Mouse (Mus musculus) ES-E14 (cell line): ENCODE data around the gene Ano10. TPM values are rescaled to one million over a fixed set of nuclear protein-coding genes. Genes with fewer than 3 reads are reported as not detected.

Experiments
- DNase-seq: peaks from one replicate; pipeline ENCODE4 v3.0.0-alpha.2; 2013; ENCODE audit warnings: low read depth, low spot score
- H3K27ac ChIP-seq: 2 replicates; pipeline ENCODE4 v1.5.1; 2012; ENCODE audit warnings: low read depth, mild to moderate bottlenecking, low read length, moderate library complexity, mixed read lengths; ENCODE audit not compliant: poor library complexity, insufficient read depth, severe bottlenecking
- H3K36me3 ChIP-seq: 2 replicates; pipeline ENCODE4 v1.6.1; 2012; ENCODE audit warnings: mild to moderate bottlenecking, low read length, moderate library complexity, mixed read lengths; ENCODE audit not compliant: control insufficient read depth, poor library complexity, insufficient read depth, severe bottlenecking
- H3K4me1 ChIP-seq, 2 experiments: fragments of 150-350 bp in 1 of 2; sonication (generic) in 1 of 2; 2 replicates each; pipeline ENCODE4 v1.6.1; 2012; ENCODE audit warnings: low read length in 2 of 2, mild to moderate bottlenecking in 1 of 2, mixed read lengths in 1 of 2; ENCODE audit not compliant: control insufficient read depth in 2 of 2, insufficient read depth in 2 of 2, poor library complexity in 1 of 2
- H3K4me3 ChIP-seq, 2 experiments: fragments of 150-350 bp in 1 of 2; sonication (generic) in 1 of 2; 2 replicates each; pipeline ENCODE4 v1.5.1; 2012; ENCODE audit warnings: low read length in 2 of 2, low read depth in 1 of 2, mild to moderate bottlenecking in 1 of 2, mixed read lengths in 1 of 2; ENCODE audit not compliant: insufficient read depth in 1 of 2, poor library complexity in 1 of 2, severe bottlenecking in 1 of 2
- H3K9ac ChIP-seq: 2 replicates; pipeline ENCODE4 v1.6.1; 2012; ENCODE audit warnings: low read depth, mild to moderate bottlenecking, low read length, mixed read lengths; ENCODE audit not compliant: poor library complexity, insufficient read depth, severe bottlenecking
- H3K9me3 ChIP-seq: fragments of 150-350 bp; sonication (generic); 2 replicates; pipeline ENCODE4 v1.6.1; 2012; ENCODE audit warnings: low read depth, mild to moderate bottlenecking, low read length; ENCODE audit not compliant: control insufficient read depth, insufficient read depth
- CHD2 ChIP-seq: IDR thresholded peaks from 2 replicates; pipeline ENCODE4 v1.6.1; 2014; ENCODE audit warnings: mild to moderate bottlenecking, low read depth, low read length, inconsistent platforms
- HCFC1 ChIP-seq: IDR thresholded peaks from 2 replicates; pipeline ENCODE4 v1.6.1; 2012; ENCODE audit warnings: low read length, inconsistent platforms, borderline replicate concordance; ENCODE audit not compliant: insufficient read depth
- MAFK ChIP-seq: IDR thresholded peaks from 2 replicates; pipeline ENCODE4 v1.6.1; 2014; ENCODE audit warnings: mild to moderate bottlenecking, low read depth, low read length, inconsistent platforms; ENCODE audit not compliant: insufficient read depth
- ZC3H11A ChIP-seq: IDR thresholded peaks from 2 replicates; pipeline ENCODE4 v1.6.1; 2012; ENCODE audit warnings: low read depth, mild to moderate bottlenecking, inconsistent platforms, low read length, borderline replicate concordance
- ZNF384 ChIP-seq: IDR thresholded peaks from 2 replicates; pipeline ENCODE4 v1.6.1; 2012; ENCODE audit warnings: low read depth, low read length, inconsistent platforms
- in situ Hi-C, 2 experiments: fragments of 600-800 bp; cut with MboI; formaldehyde crosslinking; loops; one replicate each; pipeline ENCODE4 v1.15.1; 2025; ENCODE audit warnings: low sequenced_read_pairs in 2 of 2, inconsistent platforms in 1 of 2; ENCODE audit not compliant: unreplicated experiment in 2 of 2
- total RNA-seq: library from RNA; depleted of rRNA; stranded (reverse); fragments of 300-350 nt; gene quantifications from 2 replicates; pipeline ENCODE4 v1.2.3, GENCODE M21; 2012

The Ano10 gene
- total RNA-seq, 1 experiment, result 13.7 TPM

DNA sequence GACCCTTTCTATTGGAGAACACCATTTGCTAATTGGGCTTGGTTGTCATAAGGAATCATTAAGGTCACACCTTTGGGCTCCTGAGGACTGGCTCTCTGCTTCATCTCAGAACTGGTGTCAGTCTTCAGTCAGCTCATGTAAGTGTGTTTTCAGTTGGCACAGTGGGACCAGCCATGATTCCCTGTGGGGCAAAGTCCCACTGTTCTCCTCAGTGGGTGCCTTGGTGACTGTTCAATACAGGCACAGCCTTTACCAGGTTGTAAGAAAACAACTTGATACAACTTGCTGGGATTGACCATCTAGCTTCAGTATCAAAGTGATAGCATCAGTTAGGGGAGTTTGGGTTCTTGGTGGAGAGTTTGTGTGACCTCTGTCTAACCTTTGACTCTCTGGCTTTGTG lies 148.5 kb downstream of the Ano10 start:
- H3K9ac ChIP-seq, result no peak overlapping the region
- no peak overlapping the region for H3K27ac ChIP-seq
- in situ Hi-C loops, result no loop called here
- no peak for DNase-seq
- H3K36me3 ChIP-seq, result peaks cover 2% of the 10 kb centered on the region; the same call in 1 of the 2 replicates
- H3K9me3 ChIP-seq, result no peaks in the 10 kb centered on the region
- H3K4me1 ChIP-seq, result peaks cover 0 to 5% of the 10 kb centered on the region in 2 experiments; a peak in 2 of 4 replicates
- H3K4me3 ChIP-seq, result no peak overlapping the region
- TF ChIP-seq HCFC1 (no peak), ZC3H11A (no peak), CHD2 (no peak), MAFK (no peak), ZNF384 (no peak)

DNA sequence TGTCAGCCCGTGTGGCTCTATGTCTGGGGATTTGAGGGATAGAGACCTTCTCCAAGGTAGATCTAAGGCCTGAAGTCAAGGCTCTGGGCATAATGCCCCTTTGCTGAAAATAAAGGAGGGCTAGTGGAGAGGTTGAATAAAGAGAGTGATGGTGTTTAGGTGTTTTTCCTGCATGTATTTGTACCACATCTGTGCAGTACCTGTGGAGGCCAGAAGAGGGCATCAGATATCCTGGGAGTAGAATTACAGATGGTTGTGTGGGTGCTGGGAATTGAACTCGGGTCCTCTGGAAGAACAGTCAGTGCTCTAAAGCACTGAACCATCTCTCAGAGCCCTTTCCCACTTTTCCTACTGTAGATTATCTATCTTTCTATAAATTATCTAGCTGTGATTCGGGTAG lies 149.4 kb downstream of the Ano10 start:
- H3K9ac ChIP-seq, result no peak overlapping the region
- TF ChIP-seq CHD2, result no peak
- no peak for TF ChIP-seq HCFC1
- TF ChIP-seq MAFK, result no peak
- TF ChIP-seq ZNF384, result no peak
- TF ChIP-seq ZC3H11A, result no peak
- DNase-seq, result no peak
- no peak overlapping the region for H3K27ac ChIP-seq
- H3K4me3 ChIP-seq, result no peak overlapping the region
- peaks cover 0 to 5% of the 10 kb centered on the region in 2 experiments; a peak in 2 of 4 replicates for H3K4me1 ChIP-seq
- in situ Hi-C loops, result no loop called here
- no peaks in the 10 kb centered on the region for H3K9me3 ChIP-seq
- peaks cover 2% of the 10 kb centered on the region; the same call in 1 of the 2 replicates for H3K36me3 ChIP-seq

DNA sequence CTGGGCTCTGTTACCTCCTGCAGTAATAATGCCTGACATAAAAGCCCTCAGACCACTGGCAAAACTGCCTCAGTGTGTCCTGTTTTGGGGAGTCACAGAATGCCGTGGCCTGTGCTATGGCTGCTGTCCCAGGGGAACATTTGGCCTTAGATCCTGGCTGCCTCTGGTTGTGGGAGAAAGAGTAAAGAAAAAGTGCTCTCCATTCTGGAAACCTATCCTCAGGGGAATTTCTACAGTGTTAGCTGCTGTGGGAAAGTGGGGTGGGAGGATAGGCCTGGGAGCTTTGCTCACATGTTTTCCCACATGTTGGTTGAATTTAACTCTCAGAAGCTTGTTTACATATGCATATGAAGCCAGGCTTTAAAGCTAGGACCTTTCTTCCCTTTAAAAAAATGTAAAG lies 151.0 kb downstream of the Ano10 start:
- in situ Hi-C loops, result no loop called here
- Histone ChIP-seq H3K4me3 (no peak overlapping the region), H3K9me3 (no peaks in the 10 kb centered on the region), H3K27ac (no peak overlapping the region), H3K4me1 (peaks cover 0 to 5% of the 10 kb centered on the region in 2 experiments; a peak in 2 of 4 replicates), H3K9ac (no peak overlapping the region), H3K36me3 (peaks cover 2% of the 10 kb centered on the region; the same call in 1 of the 2 replicates)
- no peak for DNase-seq
- TF ChIP-seq ZNF384, result no peak
- TF ChIP-seq MAFK, result no peak
- TF ChIP-seq HCFC1, result no peak
- no peak for TF ChIP-seq CHD2
- TF ChIP-seq ZC3H11A, result no peak

DNA sequence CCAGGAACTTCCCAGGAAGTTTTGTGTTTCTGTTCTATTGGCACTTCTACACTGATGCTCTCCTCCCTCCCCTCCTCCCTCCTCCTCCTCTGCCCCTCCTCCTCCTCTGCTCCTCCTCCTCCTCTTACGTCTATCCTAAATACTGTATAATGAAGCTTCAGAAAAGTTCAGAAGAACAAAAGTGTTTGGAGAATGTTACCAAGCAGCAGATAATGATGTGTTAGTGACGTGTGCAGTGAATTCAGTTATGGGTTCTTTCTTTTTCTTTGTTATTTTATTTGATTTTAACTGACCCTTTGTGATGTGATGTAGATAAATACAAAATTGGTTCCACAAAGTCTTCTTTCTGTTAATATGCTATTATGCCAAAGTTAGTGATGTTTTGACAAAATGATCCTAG lies 155.0 kb downstream of the Ano10 start:
- in situ Hi-C loops, result no loop called here
- H3K4me3 ChIP-seq, result no peak overlapping the region
- H3K4me1 ChIP-seq, result no peaks in the 10 kb centered on the region
- TF ChIP-seq HCFC1 (no peak), ZNF384 (no peak), CHD2 (no peak), ZC3H11A (no peak), MAFK (no peak)
- DNase-seq, result no peak
- no peak overlapping the region for H3K9ac ChIP-seq
- H3K36me3 ChIP-seq, result no peaks in the 10 kb centered on the region
- H3K9me3 ChIP-seq, result no peaks in the 10 kb centered on the region
- no peak overlapping the region for H3K27ac ChIP-seq

DNA sequence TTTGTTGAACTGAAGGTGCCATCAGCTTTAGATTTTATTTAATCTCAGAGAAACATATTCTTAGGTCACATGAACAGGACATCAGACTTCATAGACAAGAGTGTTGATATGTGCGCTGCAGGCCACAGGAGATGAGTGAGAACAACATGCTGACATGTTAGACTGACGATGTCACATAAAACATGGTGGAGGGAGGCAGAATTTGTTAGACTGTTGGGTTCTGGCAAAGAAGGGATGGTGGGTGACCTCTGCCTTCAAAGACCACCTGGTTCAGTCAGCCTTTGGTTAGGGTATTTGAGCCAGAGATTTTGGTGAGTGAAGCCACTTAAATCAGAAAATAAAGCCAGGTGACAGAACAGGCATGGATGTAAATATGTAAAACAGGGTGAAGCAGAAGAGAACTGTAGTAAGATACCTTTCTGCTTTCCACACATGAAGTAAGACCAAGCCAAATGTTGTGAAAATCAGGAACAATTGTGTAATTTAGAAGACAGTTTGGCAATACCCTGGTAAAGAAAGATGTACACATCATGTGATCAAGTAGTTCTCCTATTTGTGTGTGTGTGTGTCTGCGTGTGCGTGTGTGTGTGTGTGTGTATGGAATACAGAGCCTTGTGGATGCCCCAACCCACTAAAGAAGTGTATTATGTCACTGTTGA lies 155.7 kb downstream of the Ano10 start:
- no peak for DNase-seq
- in situ Hi-C loops, result no loop called here
- no peak for TF ChIP-seq HCFC1
- no peak for TF ChIP-seq ZC3H11A
- TF ChIP-seq ZNF384, result no peak
- TF ChIP-seq CHD2, result no peak
- TF ChIP-seq MAFK, result no peak

More for the DNA sequence above, 155.7 kb downstream of the Ano10 start:
- Histone ChIP-seq H3K36me3 (no peaks in the 10 kb centered on the region), H3K9me3 (no peaks in the 10 kb centered on the region), H3K9ac (no peak overlapping the region), H3K4me3 (no peak overlapping the region), H3K4me1 (no peaks in the 10 kb centered on the region), H3K27ac (no peak overlapping the region)
